Mouse (Mus musculus) lung, adult 2 months (tissue): ENCODE results near the gene Cd300lf. TPM values are rescaled to one million over a fixed set of nuclear protein-coding genes. Genes with fewer than 3 reads are reported as not detected.
A peak's percentile ranks its signal among the peaks of the same experiment; 100 is the strongest.

Experiments
- DNase-seq: peaks from one replicate; pipeline ENCODE4 v3.0.0; 2022
- H3K4me1 ChIP-seq: fragments of 200-500 bp; 2 replicates; pipeline ENCODE4 v1.6.1; 2011; ENCODE audit warnings: low read length; ENCODE audit not compliant: control insufficient read depth, insufficient read depth
- H3K4me3 ChIP-seq: fragments of 200-500 bp; replicated peaks from 2 replicates; pipeline ENCODE3; 2011; ENCODE audit warnings: low read depth, mild to moderate bottlenecking, control low read depth, low read length; ENCODE audit errors: extremely low read depth
- CTCF ChIP-seq: fragments of 200-500 bp; IDR thresholded peaks from 2 replicates; pipeline ENCODE4 v1.5.1; 2011; ENCODE audit warnings: mild to moderate bottlenecking, low read length, control low read depth; ENCODE audit not compliant: insufficient read depth
- POLR2A ChIP-seq: fragments of 200-500 bp; IDR thresholded peaks from 2 replicates; pipeline ENCODE4 v1.6.1; 2011; ENCODE audit warnings: low read depth, mild to moderate bottlenecking, control low read depth, low read length, borderline replicate concordance; ENCODE audit errors: extremely low read depth
- WGBS: fragments of 180-500 bp; shearing (Covaris S2); methylation state at CpG from one replicate; pipeline ENCODE4 v1.1.7; 2018; 5-methylcytosine and 5-hydroxymethylcytosine counted together
- polyA plus RNA-seq: library from polyadenylated mRNA; depleted of rRNA; stranded (reverse); fragments of >200 nt; gene quantifications from 2 replicates; pipeline ENCODE4 v1.2.3, GENCODE M21; 2012

Gene Cd300lf
- polyA plus RNA-seq, 1 experiment: 20.6 TPM

- 36% methylated on average over 18 of the region's 18 CpGs for WGBS
- H3K4me3 ChIP-seq: no peak overlapping the region
- TF ChIP-seq CTCF (peak; percentile 89), POLR2A (no peak)
- H3K4me1 ChIP-seq: no peaks in the 10 kb centered on the region
- peak; percentile 48 for DNase-seq
Observed at GRCm38 (mm10) chr11:115083376-115084139, 50.2 kb downstream of the Cd300lf start.

GRCm38 (mm10) chr11:115082196-115082595 is 51.6 kb downstream of the Cd300lf start:
- TF ChIP-seq CTCF (no peak), POLR2A (no peak)
- Histone ChIP-seq H3K4me3 (no peak overlapping the region), H3K4me1 (no peaks in the 10 kb centered on the region)
- no peak for DNase-seq
- WGBS: 65% methylated on average over 6 of the region's 6 CpGs

GRCm38 (mm10) chr11:115081373-115081772 is 52.4 kb downstream of the Cd300lf start:
- WGBS: 67% methylated on average over 3 of the region's 3 CpGs
- DNase-seq: no peak
- TF ChIP-seq POLR2A (no peak), CTCF (no peak)
- H3K4me1 ChIP-seq: no peaks in the 10 kb centered on the region
- H3K4me3 ChIP-seq: no peak overlapping the region

GRCm38 (mm10) chr11:115080886-115081285 is 52.9 kb downstream of the Cd300lf start:
- 28% methylated on average over 13 of the region's 13 CpGs for WGBS
- DNase-seq: peak; percentile 27

GRCm38 (mm10) chr11:115078680-115079079 is 55.1 kb downstream of the Cd300lf start:
- WGBS: 75% methylated on average over 5 of the region's 5 CpGs
- no peak for DNase-seq
- Histone ChIP-seq H3K4me3 (no peak overlapping the region), H3K4me1 (no peaks in the 10 kb centered on the region)
- TF ChIP-seq POLR2A: no peak
- no peak for TF ChIP-seq CTCF

More at GRCm38 (mm10) chr11:115080886-115081285, 52.9 kb downstream of the Cd300lf start:
- Histone ChIP-seq H3K4me1 (no peaks in the 10 kb centered on the region), H3K4me3 (no peak overlapping the region)
- peak; percentile 79 for TF ChIP-seq CTCF
- TF ChIP-seq POLR2A: no peak

GRCm38 (mm10) chr11:115077436-115077835 is 56.4 kb downstream of the Cd300lf start:
- TF ChIP-seq POLR2A: no peak
- no peak for TF ChIP-seq CTCF
- WGBS: 88% methylated on average over 1 of the region's 1 CpGs

GRCm38 (mm10) chr11:115075859-115076258 is 57.9 kb downstream of the Cd300lf start:
- WGBS: 47% methylated on average over 5 of the region's 5 CpGs
- Histone ChIP-seq H3K4me1 (peaks cover 3% of the 10 kb centered on the region; the same call in 1 of the 2 replicates), H3K4me3 (no peak overlapping the region)
- TF ChIP-seq CTCF (no peak), POLR2A (no peak)
- no peak for DNase-seq

More at GRCm38 (mm10) chr11:115077436-115077835, 56.4 kb downstream of the Cd300lf start:
- Histone ChIP-seq H3K4me1 (no peaks in the 10 kb centered on the region), H3K4me3 (no peak overlapping the region)
- DNase-seq: no peak

- no peak for DNase-seq
- TF ChIP-seq CTCF: no peak
- no peak for TF ChIP-seq POLR2A
- 37% methylated on average over 7 of the region's 7 CpGs for WGBS
- Histone ChIP-seq H3K4me1 (peaks cover 3% of the 10 kb centered on the region; the same call in 1 of the 2 replicates), H3K4me3 (no peak overlapping the region)
Observed at GRCm38 (mm10) chr11:115075407-115075806, 58.4 kb downstream of the Cd300lf start.

GRCm38 (mm10) chr11:115073002-115073401 is 60.8 kb downstream of the Cd300lf start:
- WGBS: 59% methylated on average over 5 of the region's 5 CpGs
- DNase-seq: no peak
- TF ChIP-seq CTCF: no peak
- no peak for TF ChIP-seq POLR2A
- Histone ChIP-seq H3K4me3 (no peak overlapping the region), H3K4me1 (peaks cover 3% of the 10 kb centered on the region; the same call in 1 of the 2 replicates)
